Mouse (Mus musculus) kidney, adult 18-20 months (tissue): ENCODE data around the gene Fam234b.
A peak's percentile ranks its signal among the peaks of the same experiment; 100 is the strongest.

ENCODE experiments used
- DNase-seq: peaks from one replicate; pipeline ENCODE4 v3.0.0; 2021

The Fam234b gene

GRCm38 (mm10) chr6:135197921-135198532, at the start of gene Fam234b, which contains the start of gene Hebp1:
Fam234b (plus strand) TSS chr6:135197977.
Hebp1 (minus strand) TSS chr6:135198022.
- DNase-seq: peak; percentile 86

- DNase-seq: peak; percentile 30
Measured at GRCm38 (mm10) chr6:135148506-135148905, 49.3 kb upstream of the Fam234b start.

GRCm38 (mm10) chr6:135149175-135149574, 48.6 kb upstream of the Fam234b start:
- DNase-seq: no peak

- DNase-seq: no peak
Measured at GRCm38 (mm10) chr6:135149722-135150121, 48.1 kb upstream of the Fam234b start.

GRCm38 (mm10) chr6:135150311-135150710, 47.5 kb upstream of the Fam234b start:
- DNase-seq: no peak

GRCm38 (mm10) chr6:135153719-135154118, 44.1 kb upstream of the Fam234b start:
- DNase-seq: no peak

GRCm38 (mm10) chr6:135156597-135156996, 41.2 kb upstream of the Fam234b start:
- no peak for DNase-seq

GRCm38 (mm10) chr6:135157496-135157895, 40.3 kb upstream of the Fam234b start:
- DNase-seq: no peak

GRCm38 (mm10) chr6:135158509-135158908, 39.3 kb upstream of the Fam234b start:
- no peak for DNase-seq

GRCm38 (mm10) chr6:135161356-135161755, 36.4 kb upstream of the Fam234b start:
- no peak for DNase-seq

GRCm38 (mm10) chr6:135162311-135162710, 35.5 kb upstream of the Fam234b start:
- no peak for DNase-seq

GRCm38 (mm10) chr6:135162861-135163260, 34.9 kb upstream of the Fam234b start:
- DNase-seq: no peak

GRCm38 (mm10) chr6:135165191-135165590, 32.6 kb upstream of the Fam234b start:
- no peak for DNase-seq

GRCm38 (mm10) chr6:135165706-135166105, 32.1 kb upstream of the Fam234b start:
- no peak for DNase-seq

GRCm38 (mm10) chr6:135166262-135166661, 31.5 kb upstream of the Fam234b start:
- DNase-seq: no peak

- DNase-seq: no peak
Measured at GRCm38 (mm10) chr6:135166712-135167111, 31.1 kb upstream of the Fam234b start.

GRCm38 (mm10) chr6:135167380-135168311, 30.1 kb upstream of the Fam234b start:
- peak; percentile 91 for DNase-seq

- DNase-seq: no peak
Measured at GRCm38 (mm10) chr6:135168471-135168870, 29.3 kb upstream of the Fam234b start.

- no peak for DNase-seq
Measured at GRCm38 (mm10) chr6:135169246-135169645, 28.5 kb upstream of the Fam234b start.

GRCm38 (mm10) chr6:135171736-135172135, 26.0 kb upstream of the Fam234b start:
- DNase-seq: no peak

GRCm38 (mm10) chr6:135175014-135175413, 22.8 kb upstream of the Fam234b start:
- DNase-seq: no peak

GRCm38 (mm10) chr6:135177271-135177670, 20.5 kb upstream of the Fam234b start:
- DNase-seq: no peak

GRCm38 (mm10) chr6:135178599-135178998, 19.2 kb upstream of the Fam234b start:
- DNase-seq: no peak

GRCm38 (mm10) chr6:135182925-135183324, 14.9 kb upstream of the Fam234b start:
- DNase-seq: no peak
